Mouse (Mus musculus): ENCODE measurements at regions not wholly inside any gene's neighbourhood (a gene's known extent, or its start where the extent isn't known, plus 50 kb on each side); places are given as distances from the start of the nearest gene placed in this dataset.

DNA sequence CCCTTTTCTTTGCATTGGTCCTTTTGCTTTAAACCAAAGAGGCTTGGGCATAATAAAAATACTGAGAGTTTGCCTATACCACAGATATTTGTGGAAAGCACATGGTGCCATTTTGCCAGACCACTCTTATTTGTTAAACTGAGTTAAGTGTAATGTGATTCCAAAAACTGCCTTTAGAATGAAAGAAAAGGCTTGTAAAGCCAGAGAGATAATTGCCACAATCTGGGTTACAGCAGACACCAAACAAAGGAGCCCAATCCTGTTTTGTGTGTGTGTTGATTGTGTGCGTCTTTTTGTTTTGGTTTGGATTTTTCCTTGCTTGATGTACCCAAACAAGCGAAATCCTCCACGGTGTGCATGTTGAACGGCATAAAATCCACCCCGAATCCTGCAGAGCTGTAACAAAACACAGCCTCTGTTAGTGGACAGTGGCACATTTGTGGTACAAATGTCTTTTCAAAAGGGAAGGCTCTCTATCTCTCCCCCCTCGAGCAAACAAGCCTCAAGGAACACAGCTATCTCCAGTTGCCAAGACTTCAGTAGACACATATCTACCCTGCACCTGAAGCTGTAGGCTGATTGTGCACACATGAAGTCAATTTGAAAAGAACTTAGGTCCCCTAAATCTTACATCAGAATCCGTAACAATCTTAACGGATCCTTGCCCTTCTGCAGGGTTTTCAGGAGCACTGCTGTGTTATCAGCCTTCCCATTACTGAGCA lies 136.9 kb upstream of the Mpdz start:
- H3K4me2 ChIP-seq: 0 out of 2 replicates have a peak overlapping the region, but pooled peaks have one; percentile 23
- 27% methylated on average over 8 of the region's 8 CpGs for WGBS

GRCm38 (mm10) chr4:81578981-81579380 lies 136.4 kb upstream of the Mpdz start:
- Histone ChIP-seq H3K27ac (replicated peaks) (0 out of 2 replicates have a peak overlapping the region, but pooled peaks have one; percentile 9), H3K36me3 (no peaks in the 10 kb centered on the region), H3K9me3 (no peaks in the 10 kb centered on the region), H3K27me3 (no peaks in the 10 kb centered on the region), H3K4me3 (no peak overlapping the region), H3K9ac (no peak overlapping the region), H3K4me1 (replicated peaks) (peaks cover 21% of the 10 kb centered on the region), H3K4me2 (peak overlapping the region; percentile 23; the same call in 1 of the 2 replicates)
- ATAC-seq (ENCODE audit: low FRiP score, low read depth): peak; percentile 79; the same call in 1 of the 2 replicates
- WGBS: 32% methylated on average over 6 of the region's 6 CpGs

More for the DNA sequence above, 136.9 kb upstream of the Mpdz start:
- Histone ChIP-seq H3K4me3 (no peak overlapping the region), H3K36me3 (no peaks in the 10 kb centered on the region), H3K9me3 (no peaks in the 10 kb centered on the region), H3K27ac (replicated peaks) (peak overlapping the region; percentile 9; the same call in 1 of the 2 replicates), H3K27me3 (no peaks in the 10 kb centered on the region), H3K4me1 (replicated peaks) (peaks cover 21% of the 10 kb centered on the region), H3K9ac (no peak overlapping the region)
- ATAC-seq (ENCODE audit: low FRiP score, low read depth): no peak

DNA sequence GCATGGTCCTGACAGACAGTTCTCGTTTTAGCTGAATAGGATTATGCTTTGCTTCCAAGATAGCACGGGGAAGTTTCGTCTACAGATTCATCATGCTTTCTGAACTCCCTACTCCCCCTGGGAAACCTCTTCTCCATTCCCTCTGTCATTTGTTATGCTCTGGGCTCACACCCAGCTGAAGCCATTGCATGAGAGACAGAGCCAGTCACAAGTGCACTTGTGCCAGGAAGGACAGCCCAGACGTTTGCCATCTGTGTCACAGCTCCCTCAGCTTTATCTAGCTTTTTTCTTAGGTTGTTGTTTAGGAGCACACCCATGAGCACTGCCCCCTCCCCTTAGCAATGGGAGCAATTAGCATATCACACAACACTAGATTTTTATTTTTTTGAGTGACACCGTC lies 131.2 kb upstream of the Mpdz start:
- Histone ChIP-seq H3K4me2 (no peak overlapping the region), H3K4me3 (no peak overlapping the region), H3K4me1 (replicated peaks) (peaks cover 11% of the 10 kb centered on the region), H3K27me3 (no peaks in the 10 kb centered on the region), H3K9me3 (no peaks in the 10 kb centered on the region), H3K36me3 (no peaks in the 10 kb centered on the region), H3K9ac (no peak overlapping the region), H3K27ac (replicated peaks) (no peak overlapping the region; the same call in 1 of the 2 replicates)
- 33% methylated on average over 5 of the region's 5 CpGs for WGBS
- ATAC-seq (ENCODE audit: low FRiP score, low read depth): peak; percentile 86

DNA sequence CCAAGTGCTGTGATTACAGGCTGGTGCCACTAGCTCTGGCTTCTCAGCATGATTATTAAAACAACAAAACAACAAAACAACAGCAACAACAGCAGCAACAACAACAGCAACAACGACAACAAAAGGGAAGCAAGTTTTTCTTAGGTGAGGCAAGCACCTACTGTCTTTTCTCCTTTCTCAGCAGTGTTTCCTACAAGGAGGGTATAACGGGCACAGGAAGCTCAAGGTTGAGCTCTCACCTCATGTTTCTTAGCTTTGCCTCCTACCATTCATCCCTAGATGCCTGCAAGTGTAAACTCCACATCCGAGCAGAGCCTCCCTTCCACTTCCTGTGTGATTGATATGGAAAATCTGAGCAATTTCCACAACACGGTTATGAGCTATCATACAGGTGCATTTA lies 128.1 kb upstream of the Mpdz start:
- Histone ChIP-seq H3K9ac (no peak overlapping the region), H3K4me2 (no peak overlapping the region), H3K9me3 (no peaks in the 10 kb centered on the region), H3K4me3 (no peak overlapping the region), H3K36me3 (no peaks in the 10 kb centered on the region), H3K27ac (replicated peaks) (no peak overlapping the region), H3K4me1 (replicated peaks) (peaks cover 25% of the 10 kb centered on the region), H3K27me3 (no peaks in the 10 kb centered on the region)
- no peak for ATAC-seq (ENCODE audit: low FRiP score, low read depth)
- WGBS: 75% methylated on average over 4 of the region's 4 CpGs

DNA sequence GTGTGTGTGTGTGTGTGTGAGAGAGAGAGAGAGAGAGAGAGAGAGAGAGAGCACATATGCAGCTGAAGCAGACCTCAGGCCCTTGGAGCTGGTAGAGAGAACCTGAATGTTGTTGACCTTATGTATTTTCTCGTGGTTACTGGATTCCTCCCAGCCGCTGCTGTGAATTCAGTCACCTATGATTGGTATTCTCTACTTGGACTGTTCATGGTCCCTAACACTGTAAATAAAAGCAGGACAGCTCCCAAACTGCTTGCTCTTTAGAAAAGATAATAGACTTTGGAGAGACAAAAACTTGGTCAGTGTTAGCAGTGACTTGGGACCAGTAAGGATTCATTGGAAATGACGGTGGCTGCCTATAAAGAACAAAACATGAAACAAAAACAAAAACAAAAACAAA lies 126.9 kb upstream of the Mpdz start:
- H3K27ac ChIP-seq (replicated peaks): peak overlapping the region; percentile 71; the same call in 1 of the 2 replicates
- H3K4me2 ChIP-seq: no peak overlapping the region
- ATAC-seq (ENCODE audit: low FRiP score, low read depth): no peak
- H3K9ac ChIP-seq: no peak overlapping the region
- 70% methylated on average over 3 of the region's 3 CpGs for WGBS
- H3K4me1 ChIP-seq (replicated peaks): peaks cover 34% of the 10 kb centered on the region
- no peaks in the 10 kb centered on the region for H3K9me3 ChIP-seq
- no peak overlapping the region for H3K4me3 ChIP-seq
- no peaks in the 10 kb centered on the region for H3K36me3 ChIP-seq
- H3K27me3 ChIP-seq: no peaks in the 10 kb centered on the region

- peak overlapping the region; percentile 71 for H3K27ac ChIP-seq (replicated peaks)
- no peaks in the 10 kb centered on the region for H3K36me3 ChIP-seq
- peaks cover 33% of the 10 kb centered on the region for H3K4me1 ChIP-seq (replicated peaks)
- no peak for ATAC-seq (ENCODE audit: low FRiP score, low read depth)
- no peak overlapping the region for H3K4me3 ChIP-seq
- no peak overlapping the region for H3K9ac ChIP-seq
- 0 out of 2 replicates have a peak, but pooled peaks cover 2% of the 10 kb centered on the region for H3K27me3 ChIP-seq
- no peaks in the 10 kb centered on the region for H3K9me3 ChIP-seq
- H3K4me2 ChIP-seq: no peak overlapping the region
- WGBS: 50% methylated on average over 6 of the region's 6 CpGs
These were observed 125.8 kb upstream of the Mpdz start for GRCm38 (mm10) chr4:81568404-81568803.

DNA sequence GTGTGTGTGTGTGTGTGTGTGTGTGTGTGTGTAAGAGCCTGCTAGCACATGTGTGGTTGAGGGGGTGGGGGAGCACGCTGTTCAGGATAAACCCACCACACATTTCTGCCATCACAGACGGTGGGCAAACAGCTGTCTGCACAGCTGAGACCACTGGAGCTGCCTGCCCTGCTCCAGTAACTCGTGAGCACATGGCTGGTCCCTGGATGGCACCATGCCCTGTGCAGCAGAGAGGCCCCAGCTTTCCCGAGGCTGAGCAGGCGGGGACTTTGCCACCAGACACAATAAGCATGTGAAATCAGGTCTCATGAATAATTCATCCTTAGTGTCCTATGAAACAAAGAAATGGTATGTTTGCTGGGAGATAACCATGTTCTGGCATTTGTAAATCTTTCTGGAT lies 125.3 kb upstream of the Mpdz start:
- peak; percentile 93 for ATAC-seq (ENCODE audit: low FRiP score, low read depth)
- Histone ChIP-seq H3K9me3 (no peaks in the 10 kb centered on the region), H3K27me3 (0 out of 2 replicates have a peak, but pooled peaks cover 3% of the 10 kb centered on the region), H3K4me2 (peak overlapping the region; percentile 13; the same call in 1 of the 2 replicates), H3K27ac (replicated peaks) (peak overlapping the region; percentile 71), H3K9ac (no peak overlapping the region), H3K4me1 (replicated peaks) (peaks cover 34% of the 10 kb centered on the region), H3K36me3 (no peaks in the 10 kb centered on the region), H3K4me3 (no peak overlapping the region)
- 5% methylated on average over 5 of the region's 5 CpGs for WGBS

GRCm38 (mm10) chr4:81566526-81566925 lies 123.9 kb upstream of the Mpdz start:
- H3K4me2 ChIP-seq: peak overlapping the region; percentile 24
- H3K9me3 ChIP-seq: no peaks in the 10 kb centered on the region
- 42% methylated on average over 11 of the region's 11 CpGs for WGBS
- H3K4me3 ChIP-seq: no peak overlapping the region
- ATAC-seq (ENCODE audit: low FRiP score, low read depth): no peak
- H3K4me1 ChIP-seq (replicated peaks): peaks cover 34% of the 10 kb centered on the region
- no peaks in the 10 kb centered on the region for H3K36me3 ChIP-seq
- 0 out of 2 replicates have a peak, but pooled peaks cover 3% of the 10 kb centered on the region for H3K27me3 ChIP-seq
- H3K9ac ChIP-seq: no peak overlapping the region
- peak overlapping the region; percentile 71; the same call in 1 of the 2 replicates for H3K27ac ChIP-seq (replicated peaks)

GRCm38 (mm10) chr4:81565422-81566395 lies 123.1 kb upstream of the Mpdz start:
- ATAC-seq (ENCODE audit: low FRiP score, low read depth): no peak
- Histone ChIP-seq H3K36me3 (no peaks in the 10 kb centered on the region), H3K27ac (replicated peaks) (peak overlapping the region; percentile 71), H3K4me3 (no peak overlapping the region), H3K27me3 (0 out of 2 replicates have a peak, but pooled peaks cover 3% of the 10 kb centered on the region), H3K4me2 (no peak overlapping the region), H3K4me1 (replicated peaks) (peaks cover 37% of the 10 kb centered on the region), H3K9ac (no peak overlapping the region), H3K9me3 (no peaks in the 10 kb centered on the region)
- 75% methylated on average over 21 of the region's 21 CpGs for WGBS

DNA sequence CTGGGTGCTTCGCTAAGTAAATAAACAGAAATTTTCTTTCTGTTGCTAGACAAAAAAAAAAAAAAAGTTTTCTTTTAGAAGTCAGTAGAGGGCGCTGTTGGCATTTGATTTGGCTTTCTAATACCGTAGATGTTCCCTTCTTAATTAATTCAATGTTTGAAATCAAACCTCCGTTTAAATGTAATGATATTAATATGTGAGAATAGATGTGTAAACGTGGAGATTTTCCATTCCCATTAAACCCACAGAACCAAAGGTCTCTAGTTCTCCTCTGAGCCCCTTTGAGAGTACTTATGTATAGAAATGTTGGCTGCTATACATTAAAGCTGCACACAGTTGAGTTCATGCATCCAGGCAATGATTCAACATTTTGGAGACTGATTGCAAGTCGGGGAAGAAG lies 121.8 kb upstream of the Mpdz start:
- ATAC-seq (ENCODE audit: low FRiP score, low read depth): no peak
- no peak overlapping the region for H3K27ac ChIP-seq (replicated peaks)
- H3K27me3 ChIP-seq: 0 out of 2 replicates have a peak, but pooled peaks cover 3% of the 10 kb centered on the region
- no peaks in the 10 kb centered on the region for H3K9me3 ChIP-seq
- H3K4me1 ChIP-seq (replicated peaks): peaks cover 37% of the 10 kb centered on the region
- WGBS: 5% methylated on average over 6 of the region's 6 CpGs
- peak overlapping the region; percentile 46 for H3K4me2 ChIP-seq
- no peak overlapping the region for H3K4me3 ChIP-seq
- no peaks in the 10 kb centered on the region for H3K36me3 ChIP-seq
- no peak overlapping the region for H3K9ac ChIP-seq

GRCm38 (mm10) chr4:81563574-81563973 lies 121.0 kb upstream of the Mpdz start:
- Histone ChIP-seq H3K27ac (replicated peaks) (no peak overlapping the region), H3K9me3 (no peaks in the 10 kb centered on the region), H3K36me3 (no peaks in the 10 kb centered on the region), H3K4me2 (peak overlapping the region; percentile 19; the same call in 1 of the 2 replicates), H3K4me1 (replicated peaks) (peaks cover 30% of the 10 kb centered on the region), H3K27me3 (0 out of 2 replicates have a peak, but pooled peaks cover 3% of the 10 kb centered on the region), H3K9ac (no peak overlapping the region), H3K4me3 (no peak overlapping the region)
- 51% methylated on average over 10 of the region's 10 CpGs for WGBS
- ATAC-seq (ENCODE audit: low FRiP score, low read depth): no peak
